Mouse (Mus musculus) cerebellum, adult (tissue): ENCODE data around the gene Tmc1.

Source experiments
- ATAC-seq: cut with Nextera tagmentation; 2 replicates; pipeline ENCODE4 v1.9.2; 2017; ENCODE audit warnings: mild to moderate bottlenecking, moderate library complexity, mixed read lengths; ENCODE audit not compliant: insufficient number of reproducible peaks, low FRiP score, low TSS enrichment

The Tmc1 gene

GRCm38 (mm10) chr19:20834895-20835294 lies 119.1 kb downstream of the Tmc1 start:
- ATAC-seq: no peak

- ATAC-seq: no peak
Observed at GRCm38 (mm10) chr19:20799460-20799859, 154.5 kb downstream of the Tmc1 start.

- peak; percentile 58 for ATAC-seq
Observed at GRCm38 (mm10) chr19:20797558-20798101, 156.4 kb downstream of the Tmc1 start.

- ATAC-seq: no peak
Observed at GRCm38 (mm10) chr19:20796001-20796400, 158.0 kb downstream of the Tmc1 start.

GRCm38 (mm10) chr19:20794999-20795398 lies 159.0 kb downstream of the Tmc1 start:
- no peak for ATAC-seq

GRCm38 (mm10) chr19:20792811-20793210 lies 161.2 kb downstream of the Tmc1 start:
- ATAC-seq: no peak

- ATAC-seq: no peak
Observed at GRCm38 (mm10) chr19:20787289-20787688, 166.7 kb downstream of the Tmc1 start.

GRCm38 (mm10) chr19:20775681-20776080 lies 178.3 kb downstream of the Tmc1 start:
- no peak for ATAC-seq

- ATAC-seq: no peak
Observed at GRCm38 (mm10) chr19:20773941-20774340, 180.1 kb downstream of the Tmc1 start.

- ATAC-seq: no peak
Observed at GRCm38 (mm10) chr19:20764214-20764613, 189.8 kb downstream of the Tmc1 start.

- ATAC-seq: no peak
Observed at GRCm38 (mm10) chr19:20761675-20762426, 192.2 kb downstream of the Tmc1 start.

- ATAC-seq: no peak
Observed at GRCm38 (mm10) chr19:20761119-20761518, 192.9 kb downstream of the Tmc1 start.

GRCm38 (mm10) chr19:20744630-20745029 lies 209.4 kb downstream of the Tmc1 start:
- ATAC-seq: no peak
